Mouse (Mus musculus): Measurements from ENCODE around the gene Miga1. TPM values are rescaled to one million over a fixed set of nuclear protein-coding genes. Genes with fewer than 3 reads are reported as not detected.
A peak's percentile ranks its signal among the peaks of the same experiment; 100 is the strongest.

The Miga1 gene
- polyA plus RNA-seq, 1 experiment: 13.2 TPM

DNA sequence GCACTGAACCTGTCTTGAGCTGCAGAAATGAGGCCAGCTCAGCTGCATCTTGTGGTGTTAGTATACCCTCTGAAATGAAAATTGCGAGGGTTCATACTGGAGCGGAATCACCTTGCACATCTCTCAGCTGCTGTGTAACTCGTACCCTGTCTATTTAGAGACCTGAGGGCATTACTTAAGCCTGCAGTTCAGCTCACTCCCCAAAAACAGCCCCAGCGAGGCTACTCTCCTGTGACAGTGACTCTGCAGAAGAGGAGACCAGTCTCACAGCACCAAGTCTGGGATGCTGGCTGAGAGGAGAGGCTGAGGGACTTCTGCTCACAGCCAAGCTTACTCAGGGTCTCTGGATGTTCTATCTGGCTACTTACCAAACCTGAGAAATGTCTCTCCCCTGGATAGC, 34.2 kb downstream of the Miga1 start:
- Histone ChIP-seq H3K4me1 (ENCODE audit: control insufficient read depth, insufficient read depth, low read length) (peaks cover 8% of the 10 kb centered on the region; the same call in 1 of the 2 replicates), H3K27ac (ENCODE audit: insufficient read depth, low read length) (no peak overlapping the region), H3K4me3 (ENCODE audit: insufficient read depth, low read length) (no peak overlapping the region)
- no peak for TF ChIP-seq CTCF (IDR thresholded peaks at IDR 0.05; ENCODE audit: borderline replicate concordance, insufficient read depth, low read length)

GRCm38 (mm10) chr3:152305080-152305479, 35.1 kb downstream of the Miga1 start:
- no peak overlapping the region for H3K27ac ChIP-seq (ENCODE audit: insufficient read depth, low read length)
- no peak overlapping the region for H3K4me3 ChIP-seq (ENCODE audit: insufficient read depth, low read length)
- TF ChIP-seq POLR2A (IDR thresholded peaks at IDR 0.05; ENCODE audit: low read depth, low read length): no peak
- peaks cover 8% of the 10 kb centered on the region; the same call in 1 of the 2 replicates for H3K4me1 ChIP-seq (ENCODE audit: control insufficient read depth, insufficient read depth, low read length)

GRCm38 (mm10) chr3:152304093-152304815, 36.0 kb downstream of the Miga1 start:
- Histone ChIP-seq H3K4me3 (ENCODE audit: insufficient read depth, low read length) (no peak overlapping the region), H3K4me1 (ENCODE audit: control insufficient read depth, insufficient read depth, low read length) (peaks cover 8% of the 10 kb centered on the region; the same call in 1 of the 2 replicates), H3K27ac (ENCODE audit: insufficient read depth, low read length) (peak overlapping the region; percentile 78)
- no peak for TF ChIP-seq POLR2A (IDR thresholded peaks at IDR 0.05; ENCODE audit: low read depth, low read length)
- TF ChIP-seq CTCF (IDR thresholded peaks at IDR 0.05; ENCODE audit: borderline replicate concordance, insufficient read depth, low read length): no peak

DNA sequence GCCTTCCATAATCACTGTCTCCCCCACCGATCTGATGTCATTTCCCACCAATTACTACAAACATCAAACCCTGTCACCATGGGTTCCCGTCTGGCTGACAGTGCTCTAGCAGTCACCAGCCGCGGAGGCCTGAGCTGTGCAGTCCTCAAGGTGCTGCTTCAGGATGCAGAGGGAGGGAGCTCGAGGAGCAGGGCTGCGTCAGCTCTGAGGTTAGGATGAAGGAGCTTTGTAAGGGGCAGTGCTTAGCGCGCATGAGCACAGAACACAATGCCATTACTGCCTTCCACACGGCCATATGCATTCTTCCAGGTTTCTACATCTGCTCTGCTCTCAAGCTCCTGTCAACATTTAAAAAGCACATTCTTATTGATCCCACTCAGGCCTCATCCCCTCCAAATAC, 37.2 kb downstream of the Miga1 start:
- Histone ChIP-seq H3K4me1 (ENCODE audit: control insufficient read depth, insufficient read depth, low read length) (peaks cover 2% of the 10 kb centered on the region; the same call in 1 of the 2 replicates), H3K27ac (ENCODE audit: insufficient read depth, low read length) (no peak overlapping the region), H3K4me3 (ENCODE audit: insufficient read depth, low read length) (no peak overlapping the region)
- TF ChIP-seq CTCF (IDR thresholded peaks at IDR 0.05; ENCODE audit: borderline replicate concordance, insufficient read depth, low read length) (no peak), POLR2A (IDR thresholded peaks at IDR 0.05; ENCODE audit: low read depth, low read length) (no peak)

DNA sequence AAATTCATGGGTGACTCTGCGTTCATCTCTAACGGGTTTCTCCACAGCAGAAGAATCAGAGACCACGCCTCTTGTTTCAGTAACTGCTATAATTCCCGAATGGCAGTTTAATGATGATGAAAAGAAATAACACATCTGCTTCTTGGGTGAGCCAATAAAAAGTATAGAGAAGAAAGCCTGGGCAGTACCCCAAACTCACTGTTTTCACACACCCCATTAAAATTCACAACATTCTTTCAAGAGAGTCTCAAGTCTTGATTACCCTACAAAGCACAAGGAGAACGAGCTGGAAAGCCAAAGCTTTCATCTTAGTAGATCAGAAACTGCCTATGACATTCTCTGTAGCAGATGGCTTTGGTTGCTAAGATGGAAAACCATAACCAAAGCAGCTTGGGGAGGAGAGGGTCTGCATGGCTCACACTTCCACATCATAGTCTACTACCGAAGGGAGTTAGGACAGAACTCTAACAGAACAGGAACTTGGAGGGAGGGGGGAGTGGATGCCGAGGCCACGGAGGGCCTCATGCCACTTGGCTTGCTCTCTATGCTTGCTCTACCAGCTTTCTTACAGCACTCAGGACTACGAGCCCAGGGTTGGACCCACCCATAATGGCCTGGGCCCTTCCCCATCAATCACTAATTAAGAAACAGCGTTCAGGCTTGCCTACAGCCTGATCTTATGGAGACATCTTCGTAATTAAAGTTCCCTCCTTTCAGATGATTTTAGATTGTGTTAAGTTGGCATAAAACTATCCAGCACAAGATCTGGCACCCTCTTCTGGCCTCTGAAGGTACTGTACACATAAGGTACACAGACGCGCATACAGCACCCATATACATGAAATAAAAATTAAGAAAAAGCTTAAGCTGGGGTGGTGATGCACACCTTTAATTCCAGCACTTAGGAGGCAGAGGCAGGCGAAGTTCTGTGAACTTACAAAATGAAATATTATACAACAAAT, 39.5 kb downstream of the Miga1 start:
- no peak overlapping the region for H3K27ac ChIP-seq (ENCODE audit: insufficient read depth, low read length)
- peaks cover 2% of the 10 kb centered on the region; the same call in 1 of the 2 replicates for H3K4me1 ChIP-seq (ENCODE audit: control insufficient read depth, insufficient read depth, low read length)
- TF ChIP-seq CTCF (IDR thresholded peaks at IDR 0.05; ENCODE audit: borderline replicate concordance, insufficient read depth, low read length): no peak
- TF ChIP-seq POLR2A (IDR thresholded peaks at IDR 0.05; ENCODE audit: low read depth, low read length): no peak
- no peak overlapping the region for H3K4me3 ChIP-seq (ENCODE audit: insufficient read depth, low read length)

DNA sequence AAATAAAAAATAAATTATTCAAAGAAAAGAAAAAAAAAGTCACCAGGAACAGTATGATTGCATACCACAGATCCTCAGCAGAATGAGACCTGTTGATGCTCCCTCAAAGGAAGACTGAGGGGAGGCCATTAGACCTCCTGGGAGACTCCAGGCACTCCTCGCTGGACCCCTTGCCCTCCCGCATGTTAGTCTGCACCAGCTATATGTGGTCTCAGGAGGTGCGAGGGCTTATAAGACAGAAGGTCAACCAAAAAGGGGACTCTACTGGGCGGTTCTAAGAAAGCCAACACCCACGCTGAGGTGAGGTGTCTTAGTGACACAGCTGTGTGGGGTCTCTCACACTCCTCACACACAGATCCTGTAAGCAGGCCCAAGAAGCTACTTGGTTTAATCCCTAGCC, 44.3 kb downstream of the Miga1 start:
- Histone ChIP-seq H3K27ac (ENCODE audit: insufficient read depth, low read length) (no peak overlapping the region), H3K4me1 (ENCODE audit: control insufficient read depth, insufficient read depth, low read length) (peaks cover 2% of the 10 kb centered on the region; the same call in 1 of the 2 replicates), H3K4me3 (ENCODE audit: insufficient read depth, low read length) (no peak overlapping the region)
- TF ChIP-seq CTCF (IDR thresholded peaks at IDR 0.05; ENCODE audit: borderline replicate concordance, insufficient read depth, low read length) (no peak), POLR2A (IDR thresholded peaks at IDR 0.05; ENCODE audit: low read depth, low read length) (no peak)

DNA sequence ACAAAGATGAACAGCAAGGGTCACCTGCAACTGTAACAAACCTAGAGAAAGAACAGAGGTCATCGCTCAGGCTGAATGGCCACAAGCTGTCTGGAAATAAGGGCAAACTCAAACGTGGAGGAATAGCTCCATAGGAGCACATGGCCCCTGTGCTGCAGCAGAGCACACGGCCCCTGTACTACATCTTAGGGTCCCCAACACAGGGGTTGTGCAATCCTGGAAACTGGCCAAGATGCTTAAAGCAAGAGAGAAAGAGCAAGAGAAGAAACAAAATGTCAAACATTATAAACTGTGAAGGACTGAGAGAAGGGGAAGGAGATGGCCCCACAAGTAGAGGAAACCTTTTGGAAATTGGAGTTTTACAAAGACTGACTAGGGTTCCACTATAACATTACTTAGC, 45.8 kb downstream of the Miga1 start:
- no peak for TF ChIP-seq CTCF (IDR thresholded peaks at IDR 0.05; ENCODE audit: borderline replicate concordance, insufficient read depth, low read length)
- TF ChIP-seq POLR2A (IDR thresholded peaks at IDR 0.05; ENCODE audit: low read depth, low read length): no peak

DNA sequence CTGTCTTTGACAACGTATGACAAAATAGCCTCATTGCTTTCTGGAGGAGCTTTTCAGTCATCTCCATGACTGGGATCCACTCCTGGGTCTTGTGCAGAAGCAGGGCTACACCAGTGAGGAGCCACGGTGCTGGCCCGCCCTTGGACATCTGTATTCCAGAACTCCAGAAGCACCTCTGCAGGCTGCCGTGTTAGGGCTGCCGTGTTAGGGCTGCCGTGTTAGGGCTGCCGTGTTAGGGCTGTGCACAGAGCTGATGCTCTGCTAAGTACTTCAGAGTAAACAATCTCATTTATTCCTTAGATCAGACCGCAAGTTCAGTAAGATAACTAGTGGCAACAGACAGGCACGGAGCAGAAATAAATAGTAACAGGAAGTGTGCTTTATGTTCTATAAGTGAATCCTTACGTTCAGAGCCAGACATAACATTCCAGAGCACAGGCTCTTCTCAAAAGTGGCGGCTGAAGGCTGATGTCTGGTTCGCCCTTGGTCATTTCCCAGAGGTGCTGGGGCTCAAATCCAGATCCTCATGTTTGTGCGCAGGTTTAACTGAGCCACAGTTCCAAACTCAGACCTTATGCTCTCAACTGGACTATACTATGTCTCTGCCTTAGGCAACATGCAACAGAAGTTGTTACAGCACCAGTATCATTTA, 46.6 kb downstream of the Miga1 start:
- H3K27ac ChIP-seq (ENCODE audit: insufficient read depth, low read length): no peak overlapping the region; the same call in 1 of the 2 replicates
- 0 out of 2 replicates have a peak, but pooled peaks cover 2% of the 10 kb centered on the region for H3K4me1 ChIP-seq (ENCODE audit: control insufficient read depth, insufficient read depth, low read length)
- no peak overlapping the region for H3K4me3 ChIP-seq (ENCODE audit: insufficient read depth, low read length)
- TF ChIP-seq POLR2A (IDR thresholded peaks at IDR 0.05; ENCODE audit: low read depth, low read length) (no peak), CTCF (IDR thresholded peaks at IDR 0.05; ENCODE audit: borderline replicate concordance, insufficient read depth, low read length) (no peak)

More for the DNA sequence above, 45.8 kb downstream of the Miga1 start:
- Histone ChIP-seq H3K4me3 (ENCODE audit: insufficient read depth, low read length) (no peak overlapping the region), H3K4me1 (ENCODE audit: control insufficient read depth, insufficient read depth, low read length) (0 out of 2 replicates have a peak, but pooled peaks cover 2% of the 10 kb centered on the region), H3K27ac (ENCODE audit: insufficient read depth, low read length) (no peak overlapping the region)

- H3K27ac ChIP-seq (ENCODE audit: insufficient read depth, low read length): no peak overlapping the region
- H3K4me1 ChIP-seq (ENCODE audit: control insufficient read depth, insufficient read depth, low read length): 0 out of 2 replicates have a peak, but pooled peaks cover 2% of the 10 kb centered on the region
- TF ChIP-seq CTCF (IDR thresholded peaks at IDR 0.05; ENCODE audit: borderline replicate concordance, insufficient read depth, low read length) (no peak), POLR2A (IDR thresholded peaks at IDR 0.05; ENCODE audit: low read depth, low read length) (no peak)
- no peak overlapping the region for H3K4me3 ChIP-seq (ENCODE audit: insufficient read depth, low read length)
Observed at GRCm38 (mm10) chr3:152291895-152292294, 48.3 kb downstream of the Miga1 start.

Data from embryonic fibroblast, embryonic 13.5 days (primary cell).